Mouse (Mus musculus): ENCODE results near the gene Dtx1.

Dtx1 gene

GRCm38 (mm10) chr5:120703660-120704059 lies 8.1 kb downstream of the Dtx1 start:
- DNase-seq (ENCODE audit: low spot score) = no peak

- DNase-seq (ENCODE audit: low spot score) = no peak
Measured at GRCm38 (mm10) chr5:120702969-120703368, 8.8 kb downstream of the Dtx1 start.

GRCm38 (mm10) chr5:120702421-120702820 lies 9.3 kb downstream of the Dtx1 start:
- no peak for DNase-seq (ENCODE audit: low spot score)

GRCm38 (mm10) chr5:120700996-120701790 lies 10.5 kb downstream of the Dtx1 start:
- DNase-seq (ENCODE audit: low spot score) = no peak

- DNase-seq (ENCODE audit: low spot score) = no peak
Measured at GRCm38 (mm10) chr5:120698801-120699391, 12.8 kb downstream of the Dtx1 start.

- DNase-seq (ENCODE audit: low spot score) = no peak
Measured at GRCm38 (mm10) chr5:120698181-120698580, 13.5 kb downstream of the Dtx1 start.

GRCm38 (mm10) chr5:120696865-120697264 lies 14.9 kb downstream of the Dtx1 start:
- no peak for DNase-seq (ENCODE audit: low spot score)

GRCm38 (mm10) chr5:120696057-120696743 lies 15.5 kb downstream of the Dtx1 start:
- no peak for DNase-seq (ENCODE audit: low spot score)

- DNase-seq (ENCODE audit: low spot score) = no peak
Measured at GRCm38 (mm10) chr5:120694695-120695074, 17.0 kb downstream of the Dtx1 start.

GRCm38 (mm10) chr5:120693931-120694694 lies 17.6 kb downstream of the Dtx1 start:
- DNase-seq (ENCODE audit: low spot score) = no peak

- no peak for DNase-seq (ENCODE audit: low spot score)
Measured at GRCm38 (mm10) chr5:120692034-120692433, 19.7 kb downstream of the Dtx1 start.

GRCm38 (mm10) chr5:120690417-120690816 lies 21.3 kb downstream of the Dtx1 start:
- DNase-seq (ENCODE audit: low spot score) = no peak

GRCm38 (mm10) chr5:120688434-120688833 lies 23.3 kb downstream of the Dtx1 start:
- DNase-seq (ENCODE audit: low spot score) = no peak

GRCm38 (mm10) chr5:120687897-120688296 lies 23.8 kb downstream of the Dtx1 start:
- no peak for DNase-seq (ENCODE audit: low spot score)

GRCm38 (mm10) chr5:120687484-120687851 lies 24.3 kb downstream of the Dtx1 start:
- DNase-seq (ENCODE audit: low spot score) = no peak

- DNase-seq (ENCODE audit: low spot score) = no peak
Measured at GRCm38 (mm10) chr5:120686749-120687483, 24.8 kb downstream of the Dtx1 start.

- DNase-seq (ENCODE audit: low spot score) = no peak
Measured at GRCm38 (mm10) chr5:120685678-120686077, 26.0 kb downstream of the Dtx1 start.

- no peak for DNase-seq (ENCODE audit: low spot score)
Measured at GRCm38 (mm10) chr5:120682982-120683771, 28.6 kb downstream of the Dtx1 start.

- no peak for DNase-seq (ENCODE audit: low spot score)
Measured at GRCm38 (mm10) chr5:120680918-120681317, 30.8 kb downstream of the Dtx1 start.

GRCm38 (mm10) chr5:120679676-120680555 lies 31.8 kb downstream of the Dtx1 start:
- peak; percentile 80 for DNase-seq (ENCODE audit: low spot score)

Measured in ovary, postnatal 14 days (tissue).